Mouse (Mus musculus) hindbrain, embryonic 10.5 days (tissue): ENCODE data around the gene Arsa. TPM values are rescaled to one million over a fixed set of nuclear protein-coding genes. Genes with fewer than 3 reads are reported as not detected.

Experiments
- polyA plus RNA-seq: library from polyadenylated mRNA; unstranded; fragments of >200 nt; fragmentation: Nextera tagmentation; extraction: Ambion mirVana; gene quantifications from 2 replicates; pipeline ENCODE4 v1.2.1, GENCODE M21; 2016

The Arsa gene
- polyA plus RNA-seq, 1 experiment from 2014 or later: 14.3 TPM

Other genes starting within 250 kb of the Arsa start
- gene Sbf1, start 162.1 kb downstream of the Arsa start, polyA plus RNA-seq: 92.5 and 103 TPM in 2 replicates
- gene Adm2, start 154.7 kb downstream of the Arsa start, polyA plus RNA-seq: 0.25 and 0.27 TPM in 2 replicates
- not detected in 2 replicates for gene Miox, start 143.0 kb downstream of the Arsa start, polyA plus RNA-seq
- 49.2 and 52.0 TPM in 2 replicates for gene Lmf2, start 121.8 kb downstream of the Arsa start, polyA plus RNA-seq
- gene Ncaph2, start 121.7 kb downstream of the Arsa start, polyA plus RNA-seq: 187 and 194 TPM in 2 replicates
- gene Sco2, start 103.6 kb downstream of the Arsa start, polyA plus RNA-seq: 6.9 and 8.3 TPM in 2 replicates
- gene Tymp, start 100.4 kb downstream of the Arsa start, polyA plus RNA-seq: 1.3 and 2.1 TPM in 2 replicates
- 0.96 and 3.3 TPM in 2 replicates for gene Odf3b, start 98.1 kb downstream of the Arsa start, polyA plus RNA-seq
- gene Klhdc7b, start 92.5 kb downstream of the Arsa start, polyA plus RNA-seq: not detected in 2 replicates
- not detected in 2 replicates for gene Syce3, start 66.9 kb downstream of the Arsa start, polyA plus RNA-seq
- 0.82 and 1.5 TPM in 2 replicates for gene Cpt1b, start 51.6 kb downstream of the Arsa start, polyA plus RNA-seq
- gene C730034F03Rik, start 47.8 kb downstream of the Arsa start, polyA plus RNA-seq: 3.8 and 6.5 TPM in 2 replicates
- gene Gm44502, start 47.7 kb downstream of the Arsa start, polyA plus RNA-seq: not detected in 2 replicates
- gene Chkb, start 47.5 kb downstream of the Arsa start, polyA plus RNA-seq: 50.9 and 64.1 TPM in 2 replicates
- 22.2 and 40.3 TPM in 2 replicates for gene Mapk8ip2, start 23.5 kb downstream of the Arsa start, polyA plus RNA-seq
- 2.8 and 3.5 TPM in 2 replicates for gene Shank3, start 22.2 kb upstream of the Arsa start, polyA plus RNA-seq
- gene Acr, start 90.9 kb upstream of the Arsa start, polyA plus RNA-seq: 0.19 and 0.38 TPM in 2 replicates
- gene Rabl2, start 114.5 kb upstream of the Arsa start, polyA plus RNA-seq: 76.7 and 88.1 TPM in 2 replicates